Mouse (Mus musculus) yolk sac, embryonic 10.5 days (tissue): ENCODE results near the gene Zbtb24.
A peak's percentile ranks its signal among the peaks of the same experiment; 100 is the strongest.

Experiments
- DNase-seq: peaks from one replicate; pipeline ENCODE4 v3.0.0-alpha.2; 2017; ENCODE audit warnings: low spot score

Zbtb24 gene

GRCm38 (mm10) chr10:41467325-41467724 is 17.1 kb downstream of the Zbtb24 start:
- DNase-seq: no peak

GRCm38 (mm10) chr10:41470693-41471092 is 20.5 kb downstream of the Zbtb24 start:
- no peak for DNase-seq

- no peak for DNase-seq
Observed at GRCm38 (mm10) chr10:41472534-41472933, 22.4 kb downstream of the Zbtb24 start.

DNA sequence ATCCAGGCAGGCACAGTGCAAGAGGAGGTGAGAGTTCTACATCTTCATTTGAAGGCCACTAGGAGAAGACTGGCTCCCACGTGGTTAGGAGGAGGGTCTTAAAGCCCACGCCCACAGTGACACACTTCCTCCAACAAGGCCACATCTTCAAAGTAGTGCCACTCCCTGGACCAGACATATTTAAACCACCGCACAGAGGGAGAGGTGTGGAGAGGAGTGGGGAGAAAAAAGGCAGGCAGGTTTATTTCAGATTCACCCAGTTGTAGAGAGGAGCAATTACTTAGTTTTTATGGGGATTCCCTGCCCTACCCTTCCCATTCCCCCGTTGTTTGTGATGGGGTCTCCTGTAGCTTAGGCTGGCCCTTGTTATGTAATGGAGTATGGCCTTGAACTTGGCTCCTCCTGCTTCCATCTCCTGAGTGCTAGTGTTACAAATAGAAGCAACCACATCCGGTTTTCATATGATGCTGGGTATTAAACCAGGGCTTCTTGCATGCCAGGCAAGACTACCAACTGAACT is 22.8 kb downstream of the Zbtb24 start:
- DNase-seq: no peak

DNA sequence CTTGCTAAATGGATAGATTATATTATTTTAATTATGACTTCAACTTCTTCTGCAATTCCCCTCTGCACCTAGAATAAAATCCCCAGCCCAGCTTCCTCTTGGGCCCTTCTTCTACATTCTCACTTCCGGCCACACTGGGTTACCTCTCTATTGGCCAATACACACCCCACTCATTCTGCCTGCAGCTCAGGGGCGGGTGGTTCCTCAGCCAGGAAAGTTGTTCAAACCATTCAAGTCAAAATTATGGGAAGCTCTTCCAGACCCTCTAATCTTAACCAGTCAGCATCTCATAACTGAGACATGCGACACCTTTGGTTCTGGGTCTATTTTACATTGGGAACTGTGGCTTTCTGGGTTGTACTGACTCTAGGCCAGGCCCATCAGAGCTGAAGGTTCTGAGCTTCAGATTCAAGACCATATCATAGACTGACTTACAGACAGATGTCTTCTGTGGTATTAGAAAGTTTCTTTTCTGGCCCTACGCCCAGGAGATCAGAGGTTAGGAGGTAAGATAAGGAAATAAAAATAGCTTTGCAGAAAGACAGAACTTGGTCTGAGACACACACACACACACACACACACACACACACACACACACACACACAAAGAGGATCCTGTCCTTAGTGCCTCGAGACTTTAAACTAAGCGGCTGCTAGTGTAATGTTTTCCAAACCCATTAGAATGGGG is 23.7 kb downstream of the Zbtb24 start:
- no peak for DNase-seq

DNA sequence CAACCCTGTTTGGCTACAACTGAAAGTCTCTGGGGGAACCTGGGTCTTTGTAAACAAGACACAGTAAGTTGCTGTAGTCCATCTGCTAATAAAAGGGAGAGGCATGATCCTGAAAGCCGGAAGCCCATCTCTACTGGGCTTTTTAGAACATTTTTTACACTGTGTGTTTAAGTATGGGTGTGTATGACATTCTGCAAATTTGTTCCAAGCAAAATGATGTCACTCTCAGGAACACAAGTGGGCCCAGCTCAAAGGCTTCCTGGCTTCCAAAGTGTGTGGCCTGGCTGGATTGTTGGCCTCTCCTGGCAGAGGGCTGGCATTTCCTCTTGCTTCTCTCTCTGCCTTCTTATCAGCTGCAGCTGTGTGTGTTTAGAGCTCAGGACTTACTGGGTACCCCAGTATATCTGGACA is 24.8 kb downstream of the Zbtb24 start:
- no peak for DNase-seq

DNA sequence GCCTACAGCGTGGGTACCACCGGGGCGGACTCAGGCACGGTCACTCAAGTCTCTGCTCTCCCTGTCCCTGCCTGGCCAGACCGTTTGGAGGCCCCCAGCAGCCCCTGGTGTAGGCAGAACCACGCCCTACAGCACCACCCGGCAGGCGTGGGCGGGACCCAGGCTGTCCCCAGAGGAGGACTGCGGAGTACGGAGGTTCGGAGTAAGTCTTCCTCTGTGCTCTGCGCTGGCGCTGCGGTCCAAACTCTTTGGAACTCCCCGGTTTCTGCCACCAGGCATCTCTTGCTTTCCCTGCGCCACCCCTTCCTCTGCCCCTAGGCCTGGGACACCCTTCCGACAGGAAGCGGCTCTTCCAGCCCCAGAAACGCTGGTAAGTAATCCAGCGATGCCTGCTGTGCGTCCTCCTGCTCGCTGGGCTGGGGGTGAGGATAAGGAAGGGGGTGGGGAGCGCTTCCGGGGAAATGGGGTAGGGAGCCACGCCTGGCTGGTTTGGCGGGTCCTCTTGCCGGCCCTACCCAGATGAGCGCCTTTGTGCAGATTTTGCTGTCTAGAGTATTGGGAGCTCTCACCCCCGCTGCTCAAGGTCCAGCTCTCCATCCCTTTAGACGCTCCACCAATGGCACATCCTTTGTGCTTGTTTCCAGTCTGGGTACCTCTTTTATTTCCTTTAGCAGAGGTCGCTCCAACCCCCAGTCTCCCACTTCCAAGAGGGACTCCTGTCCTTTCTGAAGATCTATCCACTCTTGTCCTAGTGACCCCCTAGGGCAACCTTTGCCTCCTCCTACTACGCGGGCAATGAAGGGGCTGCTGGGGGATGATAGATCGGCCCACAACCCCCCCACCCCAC is 26.2 kb downstream of the Zbtb24 start, which contains the start of gene Mical1:
Gene Mical1, plus strand, starts transcription at position 144 of the 847 bp plus-strand sequence.
- peak; percentile 75 for DNase-seq

- DNase-seq: peak; percentile 44
Observed at GRCm38 (mm10) chr10:41477018-41477277, 26.8 kb downstream of the Zbtb24 start.

DNA sequence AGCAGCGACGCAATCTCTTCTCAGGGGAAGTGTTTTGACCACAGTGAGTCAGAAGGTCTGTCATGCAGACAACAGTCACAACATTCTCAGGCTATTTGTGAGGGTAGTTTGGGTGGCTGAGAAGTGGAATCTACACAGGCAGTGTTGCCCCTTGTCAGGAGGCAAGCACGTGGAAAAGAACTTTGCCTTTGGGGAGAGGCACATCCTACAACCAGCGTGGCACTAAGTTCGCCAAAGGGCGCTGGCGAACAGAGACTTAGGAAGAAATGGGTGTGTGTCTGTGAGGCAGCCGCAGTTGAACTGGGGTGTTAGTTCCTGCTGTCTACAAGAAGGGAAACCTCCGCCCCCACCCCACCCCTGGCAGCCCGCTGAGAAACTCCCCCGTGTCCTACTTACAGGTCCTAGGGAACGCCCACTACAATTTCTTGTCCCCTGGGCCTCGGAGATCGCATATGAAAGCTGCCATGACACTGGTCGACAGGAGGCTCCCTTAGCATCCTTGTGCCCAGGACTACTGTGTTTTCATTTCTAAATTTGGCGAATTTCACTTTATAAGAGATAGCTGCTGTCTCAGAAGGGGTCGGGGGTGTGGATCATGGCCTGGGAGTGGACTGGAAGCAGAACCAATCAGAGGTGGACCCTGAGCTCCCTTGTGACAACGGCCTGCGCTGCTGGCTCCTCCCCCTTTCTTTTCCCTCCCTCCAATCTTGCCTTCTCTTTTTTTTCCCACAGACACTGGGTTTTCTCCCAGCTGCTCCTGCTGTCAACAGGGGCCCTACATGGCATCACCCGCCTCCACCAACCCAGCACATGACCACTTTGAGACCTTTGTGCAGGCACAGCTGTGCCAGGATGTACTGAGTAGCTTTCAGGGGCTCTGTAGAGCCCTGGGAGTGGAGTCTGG is 27.3 kb downstream of the Zbtb24 start:
- peak; percentile 70 for DNase-seq

DNA sequence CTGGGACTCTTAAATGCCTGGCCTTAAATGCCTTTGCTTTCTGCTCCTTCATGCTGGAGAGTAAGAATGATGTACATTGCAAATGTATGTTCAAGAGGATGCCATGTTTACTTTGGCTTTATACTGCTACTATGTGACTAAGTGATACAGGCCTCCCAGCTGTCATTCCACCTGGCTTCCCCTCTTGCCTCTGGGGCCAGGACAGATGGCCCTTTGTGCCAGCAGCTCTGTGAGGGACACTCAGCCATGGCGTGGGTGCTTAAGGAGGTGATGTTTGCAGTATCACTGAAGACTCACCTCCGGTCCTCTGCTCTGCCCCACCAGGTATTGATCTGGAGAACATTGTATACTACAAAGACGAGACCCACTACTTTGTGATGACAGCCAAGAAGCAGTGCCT is 29.8 kb downstream of the Zbtb24 start:
- no peak for DNase-seq

DNA sequence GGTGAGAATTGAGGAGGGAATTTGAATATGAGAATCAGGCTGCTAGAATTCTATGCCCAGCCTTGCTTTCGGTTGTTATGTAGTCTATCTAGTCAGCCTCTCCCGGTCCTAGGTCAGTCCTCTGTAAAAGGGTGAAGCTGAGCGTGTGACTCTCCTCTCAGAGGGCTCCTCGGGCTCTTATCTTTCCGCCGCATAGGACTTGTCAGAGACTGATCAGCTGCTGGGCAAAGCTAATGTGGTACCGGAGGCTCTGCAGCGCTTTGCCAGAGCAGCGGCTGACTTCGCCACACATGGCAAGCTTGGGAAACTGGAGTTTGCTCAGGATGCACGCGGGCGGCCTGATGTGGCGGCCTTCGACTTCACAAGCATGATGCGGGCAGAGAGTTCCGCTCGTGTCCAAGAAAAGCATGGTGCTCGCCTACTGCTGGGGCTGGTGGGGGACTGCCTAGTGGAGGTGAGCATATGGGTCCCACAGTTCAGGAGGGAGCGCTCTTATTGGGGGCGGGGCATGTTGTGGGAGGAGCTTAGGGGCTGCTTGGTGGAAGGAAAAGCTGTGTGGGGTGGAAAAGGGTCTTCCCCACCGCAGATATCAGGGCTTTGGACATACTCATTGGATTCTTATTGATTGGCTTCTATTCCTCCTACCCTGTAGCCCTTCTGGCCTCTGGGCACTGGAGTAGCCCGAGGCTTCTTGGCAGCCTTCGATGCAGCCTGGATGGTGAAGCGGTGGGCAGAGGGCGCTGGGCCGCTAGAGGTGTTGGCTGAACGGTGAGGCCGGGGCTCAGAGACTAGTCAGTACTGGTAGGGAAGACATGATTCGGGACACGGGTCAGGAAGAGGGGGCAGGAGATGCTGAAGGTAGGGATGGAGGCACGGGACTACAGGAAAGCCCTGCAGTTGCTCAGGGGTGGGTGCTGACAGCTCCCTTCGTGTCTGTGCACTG is 31.0 kb downstream of the Zbtb24 start:
- DNase-seq: no peak

- no peak for DNase-seq
Observed at GRCm38 (mm10) chr10:41482446-41482845, 32.3 kb downstream of the Zbtb24 start.

DNA sequence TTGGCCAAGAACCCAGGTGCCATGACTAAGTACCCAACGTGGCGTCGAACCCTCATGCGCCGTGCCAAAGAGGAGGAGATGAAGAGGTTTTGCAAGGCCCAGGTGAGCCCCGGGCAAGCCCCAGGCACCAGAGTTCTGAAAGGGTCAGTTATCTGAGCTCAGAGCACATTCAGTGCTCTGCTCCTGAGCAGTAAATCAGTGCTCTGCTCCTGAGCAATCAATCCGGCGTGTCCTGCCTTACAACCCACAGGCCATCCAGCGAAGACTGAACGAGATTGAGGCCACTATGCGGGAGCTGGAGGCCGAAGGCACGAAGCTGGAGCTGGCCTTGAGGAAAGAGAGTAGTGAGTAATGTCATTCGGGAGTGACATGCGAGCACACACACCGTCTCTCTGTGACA is 35.6 kb downstream of the Zbtb24 start:
- DNase-seq: no peak

- no peak for DNase-seq
Observed at GRCm38 (mm10) chr10:41486506-41487170, 36.5 kb downstream of the Zbtb24 start.

- no peak for DNase-seq
Observed at GRCm38 (mm10) chr10:41488877-41489276, 38.7 kb downstream of the Zbtb24 start.

GRCm38 (mm10) chr10:41489294-41489693 is 39.1 kb downstream of the Zbtb24 start:
- peak; percentile 79 for DNase-seq

- DNase-seq: peak; percentile 97
Observed at GRCm38 (mm10) chr10:41489708-41490517, 39.7 kb downstream of the Zbtb24 start, which contains the start of the genes Smpd2 and Ppil6. TSS of gene Smpd2 (minus strand) at chr10:41490369. TSS of gene Ppil6 (plus strand) at chr10:41490439.

DNA sequence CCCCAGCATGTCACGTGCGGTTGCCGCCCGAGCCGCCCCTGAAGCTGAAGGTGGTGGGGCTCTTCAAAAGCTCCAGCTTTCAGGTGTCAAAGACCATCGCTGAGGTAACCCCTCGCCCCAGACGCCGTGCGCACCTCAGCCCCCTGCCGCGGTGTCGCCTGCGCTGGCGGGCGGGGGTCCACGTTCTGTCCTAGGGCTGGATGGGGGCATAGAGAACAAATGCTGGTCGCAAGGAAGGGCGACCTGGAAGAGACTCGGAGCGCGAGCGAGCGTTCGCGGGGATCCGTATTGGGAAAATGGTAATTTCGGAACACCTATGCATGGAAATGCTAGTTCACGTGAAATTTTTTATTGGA is 40.3 kb downstream of the Zbtb24 start:
- no peak for DNase-seq

DNA sequence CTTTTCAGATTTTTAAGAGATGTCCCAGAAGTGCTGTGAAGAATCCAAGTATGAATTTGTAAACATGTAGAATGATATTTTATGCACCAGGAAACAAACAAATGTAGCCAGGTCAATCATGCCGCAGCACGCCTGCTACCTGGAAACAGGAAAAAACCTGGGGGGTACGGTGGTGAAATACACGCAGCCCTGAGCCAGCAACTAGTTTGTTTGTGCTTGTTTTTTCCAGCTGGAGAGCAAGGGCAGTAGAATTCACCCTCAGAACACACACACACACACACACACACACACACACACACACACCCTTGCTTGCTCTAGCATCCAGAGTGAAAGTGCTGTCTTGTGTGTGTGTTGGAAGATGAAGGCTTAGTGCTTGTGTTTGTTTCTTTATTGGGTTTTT is 40.9 kb downstream of the Zbtb24 start:
- DNase-seq: no peak

DNA sequence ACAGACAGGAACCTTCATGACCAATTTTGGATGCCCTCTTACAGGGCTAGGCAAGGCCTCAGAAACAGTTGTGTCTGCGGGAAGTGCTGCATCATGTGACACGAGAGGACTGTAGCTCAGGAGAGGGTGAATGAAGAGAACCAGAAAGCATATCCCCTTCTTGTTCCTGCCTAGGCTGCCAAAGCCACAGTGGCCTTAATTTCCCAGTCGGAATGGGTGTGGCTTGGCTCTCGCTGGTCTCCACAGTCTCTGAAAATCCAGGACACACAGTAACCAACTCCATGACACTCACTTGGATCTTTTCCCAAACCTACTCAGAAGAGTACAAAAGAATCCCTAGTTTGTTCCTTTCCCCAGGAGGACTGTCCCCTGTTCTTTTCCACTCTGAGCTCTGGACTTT is 50.8 kb downstream of the Zbtb24 start:
- no peak for DNase-seq
